Comparison of ENCODE assay signal across 9 mouse cellular contexts in the genomic region with DNA sequence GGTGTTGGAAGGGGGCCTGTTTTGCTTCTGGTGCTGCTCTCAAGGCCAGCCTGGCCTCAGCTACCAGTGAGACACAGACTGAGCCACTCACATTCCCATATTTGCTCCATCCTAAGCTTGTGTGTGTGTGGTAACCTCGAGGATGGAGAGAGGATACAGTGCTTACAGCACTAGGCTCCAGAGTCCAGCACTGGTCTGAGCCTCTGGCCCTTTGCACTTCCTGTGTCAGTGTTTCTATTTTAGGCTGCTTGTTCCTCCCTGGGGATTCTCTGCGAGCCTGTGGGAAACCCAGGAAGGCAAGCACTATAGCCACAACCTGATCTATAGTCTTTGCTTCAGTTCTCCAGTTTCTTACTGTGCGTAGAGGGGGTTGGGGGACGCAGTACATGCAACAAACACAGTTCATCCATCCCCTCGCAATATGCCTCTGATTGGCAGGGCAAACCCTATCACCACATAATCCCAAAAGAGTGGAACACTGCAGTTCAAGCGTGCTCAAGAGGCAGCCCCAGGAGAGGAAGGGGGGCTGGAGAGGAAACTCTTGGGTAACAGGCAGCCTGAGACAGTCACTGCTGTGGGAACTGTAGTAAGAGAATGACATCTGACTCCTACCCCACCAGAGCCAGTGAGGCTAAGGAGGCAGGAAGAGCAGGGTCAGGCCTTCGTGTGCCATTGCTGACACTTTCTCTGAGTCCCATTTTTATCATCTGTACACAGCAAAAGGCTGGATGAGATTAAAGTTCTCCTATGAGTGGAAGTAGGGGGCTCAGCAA. TPM values are rescaled to one million over a fixed set of nuclear protein-coding genes. Genes with fewer than 3 reads are reported as not detected.
DNase-seq lines count a peak whose midpoint lies in the region; ATAC-seq and TF ChIP-seq lines count a peak whose summit lies in the region.
"Had no signal": no experiment of that assay in that cellular context is flagged by ENCODE, and none has a peak within 500 bp of the region (broad histone marks: within the 10 kb centered on the region; RNA-seq: fewer than 3 reads in every experiment).

No protein-coding gene starts in this region.

- H3K9ac ChIP-seq in intestine, embryonic 14.5 days (ENCODE audit: low read length) = no peak overlapping the region
- H3K9ac ChIP-seq in intestine, postnatal 0 days (ENCODE audit: low read depth, low read length) = no peak overlapping the region
- H3K9ac ChIP-seq in heart, embryonic 11.5 days (ENCODE audit: low read depth, low read length) = peak overlapping the region; percentile 47

- H3K4me2 ChIP-seq in intestine, embryonic 14.5 days (ENCODE audit: low read length) = no peak overlapping the region
- H3K4me2 ChIP-seq in intestine, postnatal 0 days (replicated peaks; ENCODE audit: low read depth) = no peak overlapping the region
- H3K4me2 ChIP-seq in heart, embryonic 11.5 days = no peak overlapping the region

- no peak for TF ChIP-seq POLR2A in small intestine, adult 2 months (IDR thresholded peaks at IDR 0.05; ENCODE audit: low read depth, low read length)

- intact Hi-C loops in left cerebral cortex, postnatal 36 days (cut with DNase I) = no loop called here

- TF ChIP-seq CTCF in intestine, postnatal 0 days (IDR thresholded peaks at IDR 0.05; ENCODE audit: low read depth) = no peak
- TF ChIP-seq CTCF in small intestine, adult 2 months (IDR thresholded peaks at IDR 0.05; ENCODE audit: extremely low read depth, insufficient read length, insufficient replicate concordance, low read depth, low read length) = no peak

- no peaks in the 10 kb centered on the region for H3K27me3 ChIP-seq in intestine, embryonic 14.5 days (replicated peaks; ENCODE audit: control insufficient read depth, insufficient read depth, low read length)
- no peaks in the 10 kb centered on the region for H3K27me3 ChIP-seq in intestine, postnatal 0 days (replicated peaks; ENCODE audit: control insufficient read depth, insufficient read depth, low read length)
- H3K27me3 ChIP-seq in heart, embryonic 11.5 days (ENCODE audit: control insufficient read depth, insufficient read depth, low read length) = no peaks in the 10 kb centered on the region
- no peaks in the 10 kb centered on the region for H3K27me3 ChIP-seq in small intestine, adult 2 months (ENCODE audit: control insufficient read depth, insufficient read depth, low read length)
- H3K27me3 ChIP-seq: Patski had no signal

- H3K4me1 ChIP-seq in intestine, embryonic 14.5 days (replicated peaks; ENCODE audit: control insufficient read depth, insufficient read depth, low read length) = peaks cover 18% of the 10 kb centered on the region
- 0 out of 2 replicates have a peak, but pooled peaks cover 5% of the 10 kb centered on the region for H3K4me1 ChIP-seq in intestine, postnatal 0 days (replicated peaks; ENCODE audit: control insufficient read depth, insufficient read depth, low read length)
- peaks cover 25% of the 10 kb centered on the region for H3K4me1 ChIP-seq in heart, embryonic 11.5 days (ENCODE audit: control insufficient read depth, insufficient read depth, low read length)
- H3K4me1 ChIP-seq in small intestine, adult 2 months (ENCODE audit: control insufficient read depth, insufficient read depth, insufficient read length, low read length) = peaks cover 5% of the 10 kb centered on the region; the same call in 1 of the 2 replicates

- H3K4me3 ChIP-seq in intestine, embryonic 14.5 days (ENCODE audit: low read depth, low read length) = no peak overlapping the region
- no peak overlapping the region for H3K4me3 ChIP-seq in intestine, postnatal 0 days (ENCODE audit: low read depth, low read length)
- no peak overlapping the region for H3K4me3 ChIP-seq in heart, embryonic 11.5 days (ENCODE audit: low read depth, low read length)
- no peak overlapping the region for H3K4me3 ChIP-seq in small intestine, adult 2 months (ENCODE audit: low read depth, low read length)

- ATAC-seq in intestine, embryonic 14.5 days (replicated peaks; ENCODE audit: low FRiP score, low TSS enrichment, low read depth) = no peak
- no peak for ATAC-seq in intestine, postnatal 0 days
- ATAC-seq in heart, embryonic 11.5 days (replicated peaks; ENCODE audit: insufficient number of reproducible peaks, low FRiP score, low TSS enrichment) = no peak
- ATAC-seq: Patski had no signal

- DNase-seq in intestine, embryonic 14.5 days (ENCODE audit: low spot score) = no peak
- peak; percentile 17 to 47 for DNase-seq in kidney, postnatal 4 days
- DNase-seq in left cerebral cortex, postnatal 36 days (ENCODE audit: low spot score in 2 of 2) = no peak
- no peak for DNase-seq in neural tube, embryonic 10.5 days (ENCODE audit: extremely low spot score, low spot score)
- DNase-seq in layer of hippocampus, adult 8-10 months (ENCODE audit: low spot score in 2 of 2) = no peak

- peak overlapping the region; percentile 51 for H3K27ac ChIP-seq in intestine, embryonic 14.5 days (ENCODE audit: low read depth)
- no peak overlapping the region for H3K27ac ChIP-seq in intestine, postnatal 0 days (ENCODE audit: low read depth, low read length)
- H3K27ac ChIP-seq in heart, embryonic 11.5 days (ENCODE audit: low read depth, low read length) = peak overlapping the region; percentile 62
- H3K27ac ChIP-seq in small intestine, adult 2 months (ENCODE audit: insufficient read depth, low read depth, low read length) = peak overlapping the region; percentile 33

- WGBS in intestine, embryonic 14.5 days = 50% methylated on average over 7 of the region's 7 CpGs
- 61% methylated on average over 7 of the region's 7 CpGs for WGBS in intestine, postnatal 0 days
- 43% methylated on average over 7 of the region's 7 CpGs for WGBS in heart, embryonic 11.5 days (ENCODE audit: insufficient replicate concordance)
- WGBS in small intestine, adult 2 months = 71% methylated on average over 7 of the region's 7 CpGs

- no peaks in the 10 kb centered on the region for H3K9me3 ChIP-seq in intestine, embryonic 14.5 days (ENCODE audit: control insufficient read depth, low read length)
- H3K9me3 ChIP-seq in intestine, postnatal 0 days (ENCODE audit: control insufficient read depth) = no peaks in the 10 kb centered on the region
- no peaks in the 10 kb centered on the region for H3K9me3 ChIP-seq in heart, embryonic 11.5 days (replicated peaks; ENCODE audit: control insufficient read depth, low read length)

- H3K36me3 ChIP-seq in intestine, embryonic 14.5 days (ENCODE audit: control insufficient read depth, insufficient read depth, low read length) = no peaks in the 10 kb centered on the region
- H3K36me3 ChIP-seq in intestine, postnatal 0 days (ENCODE audit: control insufficient read depth, insufficient read depth) = no peaks in the 10 kb centered on the region
- H3K36me3 ChIP-seq in heart, embryonic 11.5 days (ENCODE audit: control insufficient read depth, insufficient read depth, low read length) = no peaks in the 10 kb centered on the region
- no peaks in the 10 kb centered on the region for H3K36me3 ChIP-seq in small intestine, adult 2 months (ENCODE audit: control insufficient read depth, insufficient read depth, low read length)

RNA-seq across cellular contexts. Expression of a gene that starts 3.2 kb away (rescaled TPM):
- polyA plus RNA-seq in intestine, embryonic 14.5 days (2014; fragmentation: Nextera tagmentation; extraction: Ambion mirVana) = 122 and 138 TPM in 2 replicates
- polyA plus RNA-seq in intestine, postnatal 0 days (2015; fragmentation: Nextera tagmentation; extraction: Ambion mirVana) = 49.8 and 50.2 TPM in 2 replicates
- 99.5 and 116 TPM in 2 replicates for polyA plus RNA-seq in heart, embryonic 11.5 days (2014; fragmentation: Nextera tagmentation; extraction: Ambion mirVana)
- polyA plus RNA-seq in small intestine, adult 2 months (2012; rRNA removed) = 8.4 and 14.9 TPM in 2 replicates
- 10 to 100 TPM; 43.0 to 56.9 TPM for total RNA-seq in left cerebral cortex, postnatal 36 days (2021)
- 10 to 100 TPM; 40.6 to 47.9 (median 46.6) TPM for total RNA-seq in layer of hippocampus, adult 8-10 months (2022)

RNA-seq across cellular contexts. Expression of a gene that starts 10.7 kb away (rescaled TPM):
- polyA plus RNA-seq in intestine, embryonic 14.5 days (2014; fragmentation: Nextera tagmentation; extraction: Ambion mirVana) = 58.3 and 61.7 TPM in 2 replicates
- polyA plus RNA-seq in intestine, postnatal 0 days (2015; fragmentation: Nextera tagmentation; extraction: Ambion mirVana) = 15.6 and 16.2 TPM in 2 replicates
- 37.2 and 40.1 TPM in 2 replicates for polyA plus RNA-seq in heart, embryonic 11.5 days (2014; fragmentation: Nextera tagmentation; extraction: Ambion mirVana)
- polyA plus RNA-seq in small intestine, adult 2 months (2012; rRNA removed) = 12.2 and 22.6 TPM in 2 replicates
- 10 to 100 TPM; 24.2 to 28.5 TPM for total RNA-seq in left cerebral cortex, postnatal 36 days (2021)
- total RNA-seq in layer of hippocampus, adult 8-10 months (2022) = 10 to 100 TPM; 25.7 to 29.8 (median 27.9) TPM

Comparison
In these comparisons a context has a peak if more than half of its experiments do, and no peak if none do; other contexts are left out.
1. DNase-seq: peak in kidney, postnatal 4 days (2 of 2); none in intestine, embryonic 14.5 days (single experiment), left cerebral cortex, postnatal 36 days (0 of 2), neural tube, embryonic 10.5 days (single experiment) and layer of hippocampus, adult 8-10 months (0 of 2).